Mouse (Mus musculus): ENCODE data around the gene Gls2. TPM values are rescaled to one million over a fixed set of nuclear protein-coding genes. Genes with fewer than 3 reads are reported as not detected.
A peak's percentile ranks its signal among the peaks of the same experiment; 100 is the strongest.

Gls2 gene
- polyA plus RNA-seq, 1 experiment = 1.1 TPM

GRCm38 (mm10) chr10:128230582-128230981 lies 36.3 kb downstream of the Gls2 start:
- no peak overlapping the region for H3K4me3 ChIP-seq (ENCODE audit: insufficient read depth, low read length)
- peaks cover 4% of the 10 kb centered on the region; the same call in 1 of the 2 replicates for H3K4me1 ChIP-seq (ENCODE audit: control insufficient read depth, insufficient read depth, low read length)
- TF ChIP-seq CTCF (IDR thresholded peaks at IDR 0.05; ENCODE audit: borderline replicate concordance, insufficient read depth, low read length) (no peak), POLR2A (IDR thresholded peaks at IDR 0.05; ENCODE audit: low read depth, low read length) (no peak)
- no peak overlapping the region for H3K27ac ChIP-seq (ENCODE audit: insufficient read depth, low read length)

DNA sequence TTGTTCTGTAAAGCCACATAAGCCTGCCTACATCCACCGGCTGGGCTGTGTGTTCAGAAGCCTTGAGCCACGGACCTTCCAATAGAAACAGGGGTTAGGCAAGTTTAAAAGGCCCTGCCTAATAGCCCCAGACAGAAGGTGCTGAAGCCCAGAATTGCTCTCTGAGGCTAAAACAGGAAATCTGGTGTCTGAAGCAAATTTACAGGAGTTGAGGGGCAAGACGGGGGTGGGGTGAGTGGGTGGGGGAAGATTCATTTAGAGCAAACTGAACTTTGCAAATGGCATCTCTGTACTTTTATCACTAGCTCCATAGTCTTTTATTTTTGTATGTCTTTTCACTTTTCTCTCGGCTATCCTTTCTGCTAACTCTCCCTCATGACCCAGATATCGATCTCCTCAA lies 36.9 kb downstream of the Gls2 start:
- Histone ChIP-seq H3K27ac (ENCODE audit: insufficient read depth, low read length) (peak overlapping the region; percentile 96), H3K4me3 (ENCODE audit: insufficient read depth, low read length) (peak overlapping the region; percentile 31; the same call in 1 of the 2 replicates)
- TF ChIP-seq CTCF (IDR thresholded peaks at IDR 0.05; ENCODE audit: borderline replicate concordance, insufficient read depth, low read length) (no peak), POLR2A (IDR thresholded peaks at IDR 0.05; ENCODE audit: low read depth, low read length) (no peak)

GRCm38 (mm10) chr10:128231697-128232419 lies 37.6 kb downstream of the Gls2 start, which contains the start of gene Timeless:
TSS of gene Timeless (plus strand) at chr10:128232065.
- TF ChIP-seq POLR2A (IDR thresholded peaks at IDR 0.05; ENCODE audit: low read depth, low read length) (peak; percentile 82), CTCF (IDR thresholded peaks at IDR 0.05; ENCODE audit: borderline replicate concordance, insufficient read depth, low read length) (no peak)
- peaks cover 4% of the 10 kb centered on the region; the same call in 1 of the 2 replicates for H3K4me1 ChIP-seq (ENCODE audit: control insufficient read depth, insufficient read depth, low read length)
- peak within 1 kb of the TSS; percentile 94 for H3K4me3 ChIP-seq (ENCODE audit: insufficient read depth, low read length)
- H3K27ac ChIP-seq (ENCODE audit: insufficient read depth, low read length) = peak within 1 kb of the TSS; percentile 96

More for the DNA sequence above, 36.9 kb downstream of the Gls2 start:
- peaks cover 4% of the 10 kb centered on the region; the same call in 1 of the 2 replicates for H3K4me1 ChIP-seq (ENCODE audit: control insufficient read depth, insufficient read depth, low read length)

- H3K27ac ChIP-seq (ENCODE audit: insufficient read depth, low read length) = peak overlapping the region; percentile 87
- H3K4me1 ChIP-seq (ENCODE audit: control insufficient read depth, insufficient read depth, low read length) = peaks cover 4% of the 10 kb centered on the region; the same call in 1 of the 2 replicates
- peak; percentile 43; the same call in 1 of the 2 replicates for TF ChIP-seq CTCF (IDR thresholded peaks at IDR 0.05; ENCODE audit: borderline replicate concordance, insufficient read depth, low read length)
- TF ChIP-seq POLR2A (IDR thresholded peaks at IDR 0.05; ENCODE audit: low read depth, low read length) = peak; percentile 11; the same call in 1 of the 2 replicates
- H3K4me3 ChIP-seq (ENCODE audit: insufficient read depth, low read length) = peak overlapping the region; percentile 94
These were observed 38.2 kb downstream of the Gls2 start for GRCm38 (mm10) chr10:128232420-128232985.

- Histone ChIP-seq H3K4me1 (ENCODE audit: control insufficient read depth, insufficient read depth, low read length) (no peaks in the 10 kb centered on the region), H3K4me3 (ENCODE audit: insufficient read depth, low read length) (no peak overlapping the region), H3K27ac (ENCODE audit: insufficient read depth, low read length) (no peak overlapping the region)
- TF ChIP-seq CTCF (IDR thresholded peaks at IDR 0.05; ENCODE audit: borderline replicate concordance, insufficient read depth, low read length) = no peak
- TF ChIP-seq POLR2A (IDR thresholded peaks at IDR 0.05; ENCODE audit: low read depth, low read length) = no peak
These were observed 42.1 kb downstream of the Gls2 start for GRCm38 (mm10) chr10:128236321-128236720.

GRCm38 (mm10) chr10:128237807-128238480 lies 43.7 kb downstream of the Gls2 start:
- Histone ChIP-seq H3K4me3 (ENCODE audit: insufficient read depth, low read length) (no peak overlapping the region), H3K27ac (ENCODE audit: insufficient read depth, low read length) (no peak overlapping the region), H3K4me1 (ENCODE audit: control insufficient read depth, insufficient read depth, low read length) (no peaks in the 10 kb centered on the region)
- no peak for TF ChIP-seq CTCF (IDR thresholded peaks at IDR 0.05; ENCODE audit: borderline replicate concordance, insufficient read depth, low read length)
- no peak for TF ChIP-seq POLR2A (IDR thresholded peaks at IDR 0.05; ENCODE audit: low read depth, low read length)

- no peaks in the 10 kb centered on the region for H3K4me1 ChIP-seq (ENCODE audit: control insufficient read depth, insufficient read depth, low read length)
- TF ChIP-seq CTCF (IDR thresholded peaks at IDR 0.05; ENCODE audit: borderline replicate concordance, insufficient read depth, low read length) (no peak), POLR2A (IDR thresholded peaks at IDR 0.05; ENCODE audit: low read depth, low read length) (no peak)
- H3K4me3 ChIP-seq (ENCODE audit: insufficient read depth, low read length) = no peak overlapping the region
- H3K27ac ChIP-seq (ENCODE audit: insufficient read depth, low read length) = no peak overlapping the region
These were observed 44.9 kb downstream of the Gls2 start for GRCm38 (mm10) chr10:128239140-128239539.

DNA sequence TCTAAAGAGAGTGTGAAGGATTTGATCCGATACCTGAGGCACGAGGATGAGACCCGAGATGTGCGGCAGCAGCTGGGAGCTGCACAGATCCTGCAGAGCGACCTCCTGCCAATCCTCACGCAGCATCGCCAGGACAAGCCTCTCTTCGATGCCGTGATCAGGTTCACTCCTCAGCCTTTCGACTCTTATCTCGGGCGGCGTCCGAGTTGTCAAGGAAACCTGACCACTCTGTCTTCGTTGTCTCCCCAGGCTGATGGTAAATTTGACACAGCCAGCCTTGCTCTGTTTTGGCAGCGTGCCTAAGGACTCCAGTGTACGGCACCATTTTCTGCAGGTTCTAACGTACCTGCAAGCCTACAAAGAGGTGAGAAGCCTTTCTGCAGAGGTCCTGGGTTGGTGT lies 45.9 kb downstream of the Gls2 start:
- Histone ChIP-seq H3K4me3 (ENCODE audit: insufficient read depth, low read length) (no peak overlapping the region), H3K4me1 (ENCODE audit: control insufficient read depth, insufficient read depth, low read length) (no peaks in the 10 kb centered on the region), H3K27ac (ENCODE audit: insufficient read depth, low read length) (no peak overlapping the region)
- TF ChIP-seq CTCF (IDR thresholded peaks at IDR 0.05; ENCODE audit: borderline replicate concordance, insufficient read depth, low read length) = no peak
- TF ChIP-seq POLR2A (IDR thresholded peaks at IDR 0.05; ENCODE audit: low read depth, low read length) = no peak

DNA sequence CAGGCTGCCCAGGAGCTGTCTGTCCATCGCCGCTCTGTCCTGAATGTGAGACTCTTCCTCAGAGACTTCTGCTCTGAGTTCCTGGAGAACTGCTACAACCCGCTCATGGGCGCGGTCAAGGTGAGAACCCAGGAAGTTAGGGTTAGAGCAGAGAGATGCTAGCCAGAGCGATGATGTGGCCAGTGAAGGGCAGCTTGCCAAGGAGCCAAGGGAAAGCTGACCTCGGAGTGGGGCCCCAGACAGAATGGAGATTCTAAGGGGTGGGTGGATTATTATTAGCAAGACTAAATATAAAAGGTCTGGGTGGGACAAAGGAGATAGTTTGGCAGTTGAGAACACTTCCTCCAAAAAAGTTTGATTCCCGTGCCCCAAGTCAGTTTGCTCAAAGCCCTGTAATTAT lies 49.0 kb downstream of the Gls2 start:
- H3K4me1 ChIP-seq (ENCODE audit: control insufficient read depth, insufficient read depth, low read length) = no peaks in the 10 kb centered on the region
- H3K4me3 ChIP-seq (ENCODE audit: insufficient read depth, low read length) = no peak overlapping the region
- TF ChIP-seq CTCF (IDR thresholded peaks at IDR 0.05; ENCODE audit: borderline replicate concordance, insufficient read depth, low read length) (no peak), POLR2A (IDR thresholded peaks at IDR 0.05; ENCODE audit: low read depth, low read length) (no peak)
- no peak overlapping the region for H3K27ac ChIP-seq (ENCODE audit: insufficient read depth, low read length)
